Mouse (Mus musculus): ENCODE measurements around the gene Nudcd3. TPM values are rescaled to one million over a fixed set of nuclear protein-coding genes. Genes with fewer than 3 reads are reported as not detected.

Nudcd3 gene
- total RNA-seq, 1 experiment, result 59.3 TPM

- Histone ChIP-seq H3K36me3 (ENCODE audit: control insufficient read depth, insufficient read depth, low read length, poor library complexity, severe bottlenecking) (no peaks in the 10 kb centered on the region), H3K27ac (ENCODE audit: insufficient read depth, low read depth, low read length, poor library complexity, severe bottlenecking) (no peak overlapping the region), H3K4me3 (ENCODE audit: insufficient read depth in 1 of 2, low read depth in 1 of 2, low read length in 2 of 2, poor library complexity in 1 of 2, severe bottlenecking in 1 of 2) (no peak overlapping the region), H3K4me1 (ENCODE audit: control insufficient read depth in 2 of 2, insufficient read depth in 2 of 2, low read length in 2 of 2, poor library complexity in 1 of 2) (peaks cover 6 to 31% of the 10 kb centered on the region in 2 experiments; a peak in 2 of 4 replicates), H3K9me3 (ENCODE audit: control insufficient read depth, insufficient read depth, low read depth, low read length) (no peaks in the 10 kb centered on the region), H3K9ac (ENCODE audit: insufficient read depth, low read depth, low read length, poor library complexity, severe bottlenecking) (no peak overlapping the region)
- no peak for DNase-seq (ENCODE audit: low read depth, low spot score)
- no peak for TF ChIP-seq ZNF384 (IDR thresholded peaks at IDR 0.05; ENCODE audit: low read depth, low read length)
- no peak for TF ChIP-seq CHD2 (IDR thresholded peaks at IDR 0.05; ENCODE audit: low read depth, low read length)
- no peak for TF ChIP-seq HCFC1 (IDR thresholded peaks at IDR 0.05; ENCODE audit: borderline replicate concordance, insufficient read depth, low read length)
- TF ChIP-seq MAFK (IDR thresholded peaks at IDR 0.05; ENCODE audit: insufficient read depth, low read depth, low read length), result no peak
- TF ChIP-seq ZC3H11A (IDR thresholded peaks at IDR 0.05; ENCODE audit: borderline replicate concordance, low read depth, low read length), result no peak
- in situ Hi-C loops (cut with MboI; ENCODE audit: low sequenced_read_pairs in 2 of 2, unreplicated experiment in 2 of 2), result no loop called here
Measured at GRCm38 (mm10) chr11:6067160-6067559, 133.1 kb downstream of the Nudcd3 start.

- TF ChIP-seq HCFC1 (IDR thresholded peaks at IDR 0.05; ENCODE audit: borderline replicate concordance, insufficient read depth, low read length) (no peak), CHD2 (IDR thresholded peaks at IDR 0.05; ENCODE audit: low read depth, low read length) (no peak)
- H3K4me3 ChIP-seq (ENCODE audit: insufficient read depth in 1 of 2, low read depth in 1 of 2, low read length in 2 of 2, poor library complexity in 1 of 2, severe bottlenecking in 1 of 2), result peak within 1 kb of the TSS; percentile 88 to 90
- H3K9ac ChIP-seq (ENCODE audit: insufficient read depth, low read depth, low read length, poor library complexity, severe bottlenecking), result peak within 1 kb of the TSS; percentile 80
- H3K27ac ChIP-seq (ENCODE audit: insufficient read depth, low read depth, low read length, poor library complexity, severe bottlenecking), result no peak within 1 kb of the TSS
- peaks cover 6 to 36% of the 10 kb centered on the region in 2 experiments; a peak in 2 of 4 replicates for H3K4me1 ChIP-seq (ENCODE audit: control insufficient read depth in 2 of 2, insufficient read depth in 2 of 2, low read length in 2 of 2, poor library complexity in 1 of 2)
- H3K9me3 ChIP-seq (ENCODE audit: control insufficient read depth, insufficient read depth, low read depth, low read length), result no peaks in the 10 kb centered on the region
- no peak for DNase-seq (ENCODE audit: low read depth, low spot score)
- H3K36me3 ChIP-seq (ENCODE audit: control insufficient read depth, insufficient read depth, low read length, poor library complexity, severe bottlenecking), result no peaks in the 10 kb centered on the region
- in situ Hi-C loops (cut with MboI; ENCODE audit: low sequenced_read_pairs in 2 of 2, unreplicated experiment in 2 of 2), result no loop called here
Measured at GRCm38 (mm10) chr11:6066176-6066575, 134.0 kb downstream of the Nudcd3 start, which contains the start of gene Camk2b. Gene Camk2b (minus strand): TSS chr11:6066362.

- TF ChIP-seq CHD2 (IDR thresholded peaks at IDR 0.05; ENCODE audit: low read depth, low read length), result no peak
- in situ Hi-C loops (cut with MboI; ENCODE audit: low sequenced_read_pairs in 2 of 2, unreplicated experiment in 2 of 2), result no loop called here
- H3K4me1 ChIP-seq (ENCODE audit: control insufficient read depth in 2 of 2, insufficient read depth in 2 of 2, low read length in 2 of 2, poor library complexity in 1 of 2), result peaks cover 6 to 39% of the 10 kb centered on the region in 2 experiments; a peak in 2 of 4 replicates
- no peak for DNase-seq (ENCODE audit: low read depth, low spot score)
- no peaks in the 10 kb centered on the region for H3K36me3 ChIP-seq (ENCODE audit: control insufficient read depth, insufficient read depth, low read length, poor library complexity, severe bottlenecking)
- H3K4me3 ChIP-seq (ENCODE audit: insufficient read depth in 1 of 2, low read depth in 1 of 2, low read length in 2 of 2, poor library complexity in 1 of 2, severe bottlenecking in 1 of 2), result peak overlapping the region; percentile 88 to 90
- H3K9ac ChIP-seq (ENCODE audit: insufficient read depth, low read depth, low read length, poor library complexity, severe bottlenecking), result peak overlapping the region; percentile 80
- no peak overlapping the region for H3K27ac ChIP-seq (ENCODE audit: insufficient read depth, low read depth, low read length, poor library complexity, severe bottlenecking)
- H3K9me3 ChIP-seq (ENCODE audit: control insufficient read depth, insufficient read depth, low read depth, low read length), result no peaks in the 10 kb centered on the region
Measured at GRCm38 (mm10) chr11:6065551-6066121, 134.6 kb downstream of the Nudcd3 start.

- Histone ChIP-seq H3K4me1 (ENCODE audit: control insufficient read depth in 2 of 2, insufficient read depth in 2 of 2, low read length in 2 of 2, poor library complexity in 1 of 2) (peaks cover 6 to 35% of the 10 kb centered on the region in 2 experiments; a peak in 2 of 4 replicates), H3K9ac (ENCODE audit: insufficient read depth, low read depth, low read length, poor library complexity, severe bottlenecking) (peak overlapping the region; percentile 80), H3K9me3 (ENCODE audit: control insufficient read depth, insufficient read depth, low read depth, low read length) (no peaks in the 10 kb centered on the region), H3K4me3 (ENCODE audit: insufficient read depth in 1 of 2, low read depth in 1 of 2, low read length in 2 of 2, poor library complexity in 1 of 2, severe bottlenecking in 1 of 2) (peak overlapping the region; percentile 88 to 90), H3K36me3 (ENCODE audit: control insufficient read depth, insufficient read depth, low read length, poor library complexity, severe bottlenecking) (no peaks in the 10 kb centered on the region), H3K27ac (ENCODE audit: insufficient read depth, low read depth, low read length, poor library complexity, severe bottlenecking) (no peak overlapping the region)
- 0 out of 2 replicates have a peak, but pooled peaks have one; percentile 19 for TF ChIP-seq HCFC1 (IDR thresholded peaks at IDR 0.05; ENCODE audit: borderline replicate concordance, insufficient read depth, low read length)
- TF ChIP-seq ZC3H11A (IDR thresholded peaks at IDR 0.05; ENCODE audit: borderline replicate concordance, low read depth, low read length), result no peak
- in situ Hi-C loops (cut with MboI; ENCODE audit: low sequenced_read_pairs in 2 of 2, unreplicated experiment in 2 of 2), result no loop called here
- DNase-seq (ENCODE audit: low read depth, low spot score), result no peak
Measured at GRCm38 (mm10) chr11:6065046-6065521, 135.1 kb downstream of the Nudcd3 start.
